Mouse (Mus musculus) kidney, embryonic 14.5 days (tissue): ENCODE data around the gene Tmem131. TPM values are rescaled to one million over a fixed set of nuclear protein-coding genes. Genes with fewer than 3 reads are reported as not detected.
A peak's percentile ranks its signal among the peaks of the same experiment; 100 is the strongest.

Source experiments
- ATAC-seq: fragments of 200-750 bp; cut with Nextera tagmentation; 2 replicates; pipeline ENCODE4 v1.8.0; 2017; ENCODE audit warnings: moderate number of reproducible peaks, mild to moderate bottlenecking, moderate TSS enrichment, moderate library complexity; ENCODE audit not compliant: low FRiP score, low TSS enrichment
- H3K27ac ChIP-seq: fragments of 300-500 bp; sonication (generic); 2 replicates; pipeline ENCODE4 v1.5.1; 2014; ENCODE audit warnings: low read depth, mild to moderate bottlenecking, low read length, moderate library complexity, mixed read lengths
- H3K27me3 ChIP-seq: fragments of 300-500 bp; sonication (generic); 2 replicates; pipeline ENCODE4 v1.6.1; 2014; ENCODE audit warnings: mild to moderate bottlenecking, low read length; ENCODE audit not compliant: control insufficient read depth, insufficient read depth
- H3K36me3 ChIP-seq: fragments of 300-500 bp; sonication (generic); 2 replicates; pipeline ENCODE4 v1.6.1; 2014; ENCODE audit warnings: low read length, mixed read lengths; ENCODE audit not compliant: control insufficient read depth, insufficient read depth
- H3K4me1 ChIP-seq: fragments of 300-500 bp; sonication (generic); 2 replicates; pipeline ENCODE4 v1.6.1; 2014; ENCODE audit warnings: low read length, mixed read lengths; ENCODE audit not compliant: control insufficient read depth, insufficient read depth
- H3K4me2 ChIP-seq: fragments of 300-500 bp; sonication (generic); replicated peaks from 2 replicates; pipeline ENCODE4 v1.6.1; 2014; ENCODE audit warnings: low read depth, mild to moderate bottlenecking, low read length
- H3K4me3 ChIP-seq: fragments of 300-500 bp; sonication (generic); 2 replicates; pipeline ENCODE4 v1.5.1; 2014; ENCODE audit warnings: mild to moderate bottlenecking, low read length
- H3K9ac ChIP-seq: fragments of 300-500 bp; sonication (generic); 2 replicates; pipeline ENCODE4 v1.6.1; 2014; ENCODE audit warnings: low read depth, mild to moderate bottlenecking, low read length, moderate library complexity
- H3K9me3 ChIP-seq: fragments of 300-500 bp; sonication (generic); 2 replicates; pipeline ENCODE4 v1.6.1; 2016; ENCODE audit warnings: low read length; ENCODE audit not compliant: control insufficient read depth
- WGBS: fragments of 180-500 bp; shearing (Covaris S2); extraction: QIAGEN DNeasy Blood & Tissue Kit; methylation state at CpG from one replicate; pipeline ENCODE4 v1.1.7; 2014; 5-methylcytosine and 5-hydroxymethylcytosine counted together
- polyA plus RNA-seq: library from polyadenylated mRNA; unstranded; fragments of >200 nt; fragmentation: Nextera tagmentation; extraction: Ambion mirVana; gene quantifications from 2 replicates; pipeline ENCODE4 v1.2.1, GENCODE M21; 2014

The Tmem131 gene
- polyA plus RNA-seq, 1 experiment from 2014 or later, result 22.1 TPM

DNA sequence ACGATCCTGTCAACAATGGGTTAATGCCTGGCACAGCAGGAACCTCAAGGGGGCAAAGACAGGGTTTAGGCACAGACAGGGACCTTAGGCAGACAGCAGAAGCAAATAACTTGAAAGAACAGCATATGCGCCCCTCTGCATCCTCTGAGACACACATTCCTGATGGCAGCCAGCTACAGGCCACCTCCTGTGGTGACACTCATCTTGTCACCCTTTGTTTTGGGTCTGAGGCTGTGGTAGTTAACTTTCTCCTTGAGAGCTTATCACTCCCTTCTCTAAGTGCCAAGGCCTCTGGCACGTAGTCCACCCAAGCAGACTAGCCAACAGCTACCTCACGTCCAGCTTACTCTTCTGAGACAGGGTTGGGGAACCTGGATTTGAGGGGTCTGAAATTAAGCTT, 197.8 kb downstream of the Tmem131 start:
- Histone ChIP-seq H3K9me3 (no peaks in the 10 kb centered on the region), H3K36me3 (no peaks in the 10 kb centered on the region), H3K4me2 (no peak overlapping the region), H3K4me3 (no peak overlapping the region), H3K27ac (no peak overlapping the region), H3K9ac (no peak overlapping the region), H3K4me1 (no peaks in the 10 kb centered on the region), H3K27me3 (no peaks in the 10 kb centered on the region)
- 0 out of 2 replicates have a peak, but pooled peaks have one; percentile 20 for ATAC-seq
- 62% methylated on average over 4 of the region's 4 CpGs for WGBS

DNA sequence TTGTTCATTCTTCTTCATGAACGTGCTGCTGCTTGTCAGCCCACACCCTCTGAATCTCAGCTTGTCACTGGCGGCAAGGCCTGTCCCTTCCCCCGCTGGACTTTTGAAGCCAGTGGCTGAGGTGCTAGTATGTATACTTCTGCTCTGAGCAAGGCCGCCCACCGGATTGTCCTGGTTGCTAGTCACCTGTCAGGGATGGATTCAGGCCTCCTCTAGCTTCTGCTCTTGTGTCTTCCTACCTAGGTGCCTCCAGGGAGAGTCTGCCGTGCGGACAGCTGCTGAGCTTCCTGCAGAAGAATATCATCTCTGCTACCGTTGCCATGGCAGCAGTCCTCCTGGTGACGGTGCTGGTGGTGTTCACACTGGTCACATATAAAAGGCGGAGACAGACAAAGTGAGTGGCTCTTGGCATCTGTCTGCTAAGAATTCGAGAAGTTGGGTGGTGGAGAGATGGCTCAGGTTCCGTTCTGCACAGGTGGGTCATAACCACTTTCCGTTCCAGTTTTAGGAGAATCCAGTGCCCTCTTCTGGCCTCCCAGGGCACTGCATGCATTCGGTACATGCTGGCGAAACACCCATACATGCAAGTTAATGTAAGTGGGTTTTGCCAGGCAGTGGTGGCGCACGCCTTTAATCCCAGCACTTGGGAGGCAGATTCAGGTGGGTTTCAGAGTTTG, 199.1 kb downstream of the Tmem131 start:
- no peaks in the 10 kb centered on the region for H3K9me3 ChIP-seq
- no peak overlapping the region for H3K9ac ChIP-seq
- no peaks in the 10 kb centered on the region for H3K4me1 ChIP-seq
- peak overlapping the region; percentile 21 for H3K4me2 ChIP-seq
- H3K36me3 ChIP-seq, result no peaks in the 10 kb centered on the region
- H3K27me3 ChIP-seq, result no peaks in the 10 kb centered on the region
- ATAC-seq, result peak; percentile 46; the same call in 1 of the 2 replicates
- peak overlapping the region; percentile 12; the same call in 1 of the 2 replicates for H3K4me3 ChIP-seq
- no peak overlapping the region for H3K27ac ChIP-seq
- 26% methylated on average over 17 of the region's 17 CpGs for WGBS

GRCm38 (mm10) chr1:36743046-36743445, 200.4 kb downstream of the Tmem131 start:
- no peak overlapping the region for H3K9ac ChIP-seq
- WGBS, result 80% methylated on average over 9 of the region's 9 CpGs
- no peak overlapping the region for H3K4me3 ChIP-seq
- no peak overlapping the region for H3K27ac ChIP-seq
- no peaks in the 10 kb centered on the region for H3K9me3 ChIP-seq
- H3K4me1 ChIP-seq, result no peaks in the 10 kb centered on the region
- ATAC-seq, result no peak
- H3K4me2 ChIP-seq, result no peak overlapping the region
- H3K27me3 ChIP-seq, result no peaks in the 10 kb centered on the region
- no peaks in the 10 kb centered on the region for H3K36me3 ChIP-seq

Other genes starting within 250 kb of the Tmem131 start
- gene 4933424G06Rik, start 233.5 kb downstream of the Tmem131 start, polyA plus RNA-seq, result 0.34 TPM in 1 of 2 replicates, not detected in the other
- 59.9 and 93.0 TPM in 2 replicates for gene Actr1b, start 229.2 kb downstream of the Tmem131 start, polyA plus RNA-seq
- 0.18 and 0.46 TPM in 2 replicates for gene Zap70, start 181.9 kb downstream of the Tmem131 start, polyA plus RNA-seq
- not detected in 2 replicates for gene Vwa3b, start 82.9 kb upstream of the Tmem131 start, polyA plus RNA-seq